Mouse (Mus musculus): ENCODE results near the gene Lhx6. TPM values are rescaled to one million over a fixed set of nuclear protein-coding genes. Genes with fewer than 3 reads are reported as not detected.

Lhx6 gene
- polyA plus RNA-seq, 1 experiment from 2014 or later: 14.7 TPM

- no peak overlapping the region for H3K27ac ChIP-seq (ENCODE audit: low read depth, low read length)
- H3K4me1 ChIP-seq (ENCODE audit: control insufficient read depth, insufficient read depth, low read length): no peaks in the 10 kb centered on the region
- peaks cover 81% of the 10 kb centered on the region for H3K36me3 ChIP-seq (ENCODE audit: control insufficient read depth, insufficient read depth, low read length)
- WGBS: 95% methylated on average over 9 of the region's 9 CpGs
- no peaks in the 10 kb centered on the region for H3K9me3 ChIP-seq (replicated peaks; ENCODE audit: control insufficient read depth, low read length)
- DNase-seq (ENCODE audit: low spot score) (no peak), ATAC-seq (no peak)
- no peak overlapping the region for H3K4me3 ChIP-seq (ENCODE audit: low read depth, low read length)
- H3K27me3 ChIP-seq (replicated peaks; ENCODE audit: control insufficient read depth, insufficient read depth, low read length): no peaks in the 10 kb centered on the region
- H3K4me2 ChIP-seq (ENCODE audit: low read length): no peak overlapping the region
- no peak overlapping the region for H3K9ac ChIP-seq (ENCODE audit: low read length)
Measured at GRCm38 (mm10) chr2:36126795-36127429, 21.7 kb upstream of the Lhx6 start.

GRCm38 (mm10) chr2:36112632-36113031 is 7.4 kb upstream of the Lhx6 start:
- WGBS: 82% methylated on average over 3 of the region's 3 CpGs
- Histone ChIP-seq H3K4me1 (ENCODE audit: control insufficient read depth, insufficient read depth, low read length) (no peaks in the 10 kb centered on the region), H3K27me3 (replicated peaks; ENCODE audit: control insufficient read depth, insufficient read depth, low read length) (peaks cover 20% of the 10 kb centered on the region), H3K9me3 (replicated peaks; ENCODE audit: control insufficient read depth, low read length) (no peaks in the 10 kb centered on the region), H3K36me3 (ENCODE audit: control insufficient read depth, insufficient read depth, low read length) (peaks cover 23% of the 10 kb centered on the region), H3K4me3 (ENCODE audit: low read depth, low read length) (no peak overlapping the region), H3K27ac (ENCODE audit: low read depth, low read length) (no peak overlapping the region), H3K9ac (ENCODE audit: low read length) (no peak overlapping the region), H3K4me2 (ENCODE audit: low read length) (no peak overlapping the region)
- ATAC-seq (no peak), DNase-seq (ENCODE audit: low spot score) (no peak)

- Histone ChIP-seq H3K4me3 (ENCODE audit: low read depth, low read length) (no peak overlapping the region), H3K27me3 (replicated peaks; ENCODE audit: control insufficient read depth, insufficient read depth, low read length) (peaks cover 57% of the 10 kb centered on the region), H3K9ac (ENCODE audit: low read length) (no peak overlapping the region), H3K36me3 (ENCODE audit: control insufficient read depth, insufficient read depth, low read length) (no peaks in the 10 kb centered on the region), H3K4me1 (ENCODE audit: control insufficient read depth, insufficient read depth, low read length) (peaks cover 5% of the 10 kb centered on the region; the same call in 1 of the 2 replicates), H3K9me3 (replicated peaks; ENCODE audit: control insufficient read depth, low read length) (no peaks in the 10 kb centered on the region), H3K27ac (ENCODE audit: low read depth, low read length) (no peak overlapping the region), H3K4me2 (ENCODE audit: low read length) (no peak overlapping the region)
- 9% methylated on average over 7 of the region's 7 CpGs for WGBS
- ATAC-seq: no peak
- no peak for DNase-seq (ENCODE audit: low spot score)
Measured at GRCm38 (mm10) chr2:36108615-36109014, 3.4 kb upstream of the Lhx6 start.

DNA sequence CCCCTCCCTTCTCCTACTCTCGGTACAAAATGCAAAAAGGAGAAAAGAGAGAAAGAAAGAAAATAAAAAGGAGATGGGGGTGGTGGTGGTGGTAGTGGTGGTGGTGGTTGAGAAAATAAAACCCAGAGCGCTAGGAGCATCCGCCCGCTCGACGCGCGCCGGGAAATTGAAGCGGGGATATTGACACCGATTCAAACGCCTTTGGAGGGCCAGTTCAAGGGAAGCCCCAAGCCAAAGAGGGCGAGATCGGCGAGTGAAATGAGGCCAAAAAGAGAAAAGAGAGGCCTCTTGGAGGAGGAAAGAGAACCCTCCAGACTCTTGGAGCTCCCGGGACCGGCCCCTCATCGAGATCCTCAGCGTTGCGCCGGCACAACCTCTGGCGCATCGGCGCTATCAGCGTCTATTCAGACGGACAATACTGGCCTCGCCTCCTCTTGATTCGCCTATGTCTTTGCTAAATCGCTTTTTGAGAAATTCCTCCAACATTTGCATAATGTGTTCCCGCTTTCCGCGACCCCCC is 712 bp downstream of the Lhx6 start:
- Histone ChIP-seq H3K9ac (ENCODE audit: low read length) (peak overlapping the region; percentile 64), H3K9me3 (replicated peaks; ENCODE audit: control insufficient read depth, low read length) (no peaks in the 10 kb centered on the region), H3K4me2 (ENCODE audit: low read length) (peak overlapping the region; percentile 52), H3K4me1 (ENCODE audit: control insufficient read depth, insufficient read depth, low read length) (peaks cover 5% of the 10 kb centered on the region; the same call in 1 of the 2 replicates), H3K36me3 (ENCODE audit: control insufficient read depth, insufficient read depth, low read length) (no peaks in the 10 kb centered on the region), H3K27ac (ENCODE audit: low read depth, low read length) (peak overlapping the region; percentile 91), H3K27me3 (replicated peaks; ENCODE audit: control insufficient read depth, insufficient read depth, low read length) (peaks cover 80% of the 10 kb centered on the region), H3K4me3 (ENCODE audit: low read depth, low read length) (peak overlapping the region; percentile 36)
- peak; percentile 56 for DNase-seq (ENCODE audit: low spot score)
- peak; percentile 64 for ATAC-seq
- WGBS: 0% methylated on average over 31 of the region's 32 CpGs

DNA sequence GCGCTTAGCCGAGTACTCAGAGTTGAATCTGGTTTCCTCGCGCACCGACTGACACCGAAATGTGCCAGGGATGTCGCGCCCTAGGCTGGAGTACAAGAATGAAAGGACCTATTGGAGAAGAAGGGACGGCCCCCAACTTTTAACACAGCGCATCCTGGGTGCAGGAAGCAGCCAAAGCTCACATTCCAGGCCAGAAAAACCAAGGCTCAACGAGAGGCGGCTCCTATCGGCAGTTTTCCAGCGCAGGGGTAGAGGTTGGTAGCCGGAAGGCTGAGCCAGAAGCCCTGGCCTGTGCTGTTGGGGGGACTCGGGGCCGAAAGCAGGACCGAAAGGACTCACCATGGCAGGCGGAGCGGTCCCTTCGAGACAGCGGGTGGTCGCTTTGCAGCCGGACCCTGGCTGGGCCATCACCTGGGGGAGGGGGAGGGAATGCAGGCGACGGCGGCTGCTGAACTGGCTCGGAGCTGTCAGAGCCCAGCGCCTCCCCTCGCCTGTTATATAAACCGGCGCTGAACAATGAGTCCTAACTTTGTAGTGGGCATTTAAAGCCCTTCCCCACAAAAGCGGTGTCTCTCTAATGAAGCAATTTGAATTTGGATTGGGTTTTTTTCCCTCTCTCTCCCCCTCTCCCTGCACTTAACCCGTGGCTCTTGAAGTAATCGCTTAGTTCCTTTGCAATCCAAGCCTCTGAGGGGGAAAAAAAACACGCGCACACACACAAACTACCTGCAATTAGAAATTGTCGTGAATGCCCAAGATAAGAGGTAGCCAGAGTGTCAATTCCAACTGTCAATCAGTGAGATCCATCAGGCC is 1.4 kb downstream of the Lhx6 start:
- ATAC-seq (peak; percentile 56), DNase-seq (ENCODE audit: low spot score) (peak; percentile 69)
- peak overlapping the region; percentile 91 for H3K27ac ChIP-seq (ENCODE audit: low read depth, low read length)

GRCm38 (mm10) chr2:36103069-36103554 is 2.1 kb downstream of the Lhx6 start:
- no peak for DNase-seq (ENCODE audit: low spot score)
- peak overlapping the region; percentile 91 for H3K27ac ChIP-seq (ENCODE audit: low read depth, low read length)

More for the DNA sequence above, 1.4 kb downstream of the Lhx6 start:
- H3K9ac ChIP-seq (ENCODE audit: low read length): peak overlapping the region; percentile 64
- peaks cover 82% of the 10 kb centered on the region for H3K27me3 ChIP-seq (replicated peaks; ENCODE audit: control insufficient read depth, insufficient read depth, low read length)
- WGBS: under 1% methylated on average over 38 of the region's 38 CpGs
- H3K4me3 ChIP-seq (ENCODE audit: low read depth, low read length): peak overlapping the region; percentile 36
- peaks cover 5% of the 10 kb centered on the region; the same call in 1 of the 2 replicates for H3K4me1 ChIP-seq (ENCODE audit: control insufficient read depth, insufficient read depth, low read length)
- H3K36me3 ChIP-seq (ENCODE audit: control insufficient read depth, insufficient read depth, low read length): no peaks in the 10 kb centered on the region
- H3K4me2 ChIP-seq (ENCODE audit: low read length): peak overlapping the region; percentile 52
- no peaks in the 10 kb centered on the region for H3K9me3 ChIP-seq (replicated peaks; ENCODE audit: control insufficient read depth, low read length)

DNA sequence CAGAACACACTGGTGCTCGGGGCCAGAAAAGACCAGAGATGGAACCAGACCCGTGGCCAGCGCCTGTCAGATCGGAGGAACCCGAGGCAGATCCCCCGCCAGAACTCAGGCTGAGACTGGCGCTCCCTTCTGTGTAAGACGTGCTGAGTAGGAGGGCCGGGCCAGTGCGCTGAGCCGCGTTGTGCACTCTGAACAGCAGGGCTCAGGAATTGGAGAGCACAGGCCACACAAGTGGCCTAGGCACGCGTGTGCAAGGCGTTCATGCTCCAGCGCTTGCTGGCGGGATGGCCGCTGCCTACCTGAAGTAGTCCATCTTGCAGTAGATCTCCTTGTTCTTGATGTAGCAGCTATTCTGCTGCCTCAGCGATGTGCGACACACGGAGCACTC is 2.7 kb downstream of the Lhx6 start:
- DNase-seq (ENCODE audit: low spot score): peak; percentile 43
- Histone ChIP-seq H3K36me3 (ENCODE audit: control insufficient read depth, insufficient read depth, low read length) (no peaks in the 10 kb centered on the region), H3K27ac (ENCODE audit: low read depth, low read length) (peak overlapping the region; percentile 91), H3K4me1 (ENCODE audit: control insufficient read depth, insufficient read depth, low read length) (peaks cover 5% of the 10 kb centered on the region; the same call in 1 of the 2 replicates), H3K4me2 (ENCODE audit: low read length) (peak overlapping the region; percentile 52), H3K9ac (ENCODE audit: low read length) (peak overlapping the region; percentile 64), H3K27me3 (replicated peaks; ENCODE audit: control insufficient read depth, insufficient read depth, low read length) (peaks cover 90% of the 10 kb centered on the region), H3K9me3 (replicated peaks; ENCODE audit: control insufficient read depth, low read length) (no peaks in the 10 kb centered on the region), H3K4me3 (ENCODE audit: low read depth, low read length) (peak overlapping the region; percentile 36)
- ATAC-seq: no peak
- WGBS: under 1% methylated on average over 21 of the region's 21 CpGs

More at GRCm38 (mm10) chr2:36103069-36103554, 2.1 kb downstream of the Lhx6 start:
- Histone ChIP-seq H3K4me3 (ENCODE audit: low read depth, low read length) (peak overlapping the region; percentile 36), H3K4me1 (ENCODE audit: control insufficient read depth, insufficient read depth, low read length) (peaks cover 5% of the 10 kb centered on the region; the same call in 1 of the 2 replicates), H3K9me3 (replicated peaks; ENCODE audit: control insufficient read depth, low read length) (no peaks in the 10 kb centered on the region), H3K4me2 (ENCODE audit: low read length) (peak overlapping the region; percentile 52), H3K27me3 (replicated peaks; ENCODE audit: control insufficient read depth, insufficient read depth, low read length) (peaks cover 88% of the 10 kb centered on the region), H3K9ac (ENCODE audit: low read length) (peak overlapping the region; percentile 64), H3K36me3 (ENCODE audit: control insufficient read depth, insufficient read depth, low read length) (no peaks in the 10 kb centered on the region)
- WGBS: 2% methylated on average over 21 of the region's 21 CpGs
- ATAC-seq: no peak

DNA sequence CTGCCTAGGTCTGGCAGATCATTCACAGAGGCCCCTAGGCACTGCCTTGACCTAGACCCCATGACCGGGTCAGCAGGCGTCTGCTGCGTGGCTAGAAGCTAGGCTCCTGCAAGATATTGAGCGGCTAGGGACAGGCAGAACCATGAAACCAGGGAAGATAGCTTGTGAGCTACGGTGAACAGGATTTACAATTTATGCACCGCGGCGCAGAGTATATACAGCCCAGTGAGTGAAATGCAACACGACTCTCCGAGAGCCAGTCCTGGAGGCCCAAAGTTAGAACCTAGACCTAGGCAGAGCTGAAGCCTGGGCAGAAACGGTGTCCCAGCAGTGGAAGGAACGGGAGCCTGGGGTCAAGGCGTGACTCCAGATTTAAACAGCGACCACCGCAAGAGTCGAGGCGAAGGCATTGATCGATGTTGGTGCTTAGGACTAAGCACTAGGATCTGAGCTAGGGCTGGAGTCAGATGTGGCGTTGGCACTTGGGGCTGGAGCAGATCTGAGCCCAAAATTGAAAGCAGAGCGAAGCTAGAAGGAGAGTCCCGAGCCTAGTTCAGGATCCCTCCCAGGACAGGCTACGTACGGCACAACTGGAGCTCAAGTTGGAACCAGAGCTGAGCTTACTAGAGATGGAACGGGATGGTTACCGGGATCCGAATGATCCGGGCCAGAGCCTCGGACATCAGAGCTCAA is 3.2 kb downstream of the Lhx6 start:
- WGBS: 3% methylated on average over 28 of the region's 28 CpGs
- Histone ChIP-seq H3K36me3 (ENCODE audit: control insufficient read depth, insufficient read depth, low read length) (no peaks in the 10 kb centered on the region), H3K27ac (ENCODE audit: low read depth, low read length) (peak overlapping the region; percentile 91), H3K9me3 (replicated peaks; ENCODE audit: control insufficient read depth, low read length) (no peaks in the 10 kb centered on the region), H3K9ac (ENCODE audit: low read length) (peak overlapping the region; percentile 64), H3K4me1 (ENCODE audit: control insufficient read depth, insufficient read depth, low read length) (peaks cover 5% of the 10 kb centered on the region; the same call in 1 of the 2 replicates), H3K4me3 (ENCODE audit: low read depth, low read length) (peak overlapping the region; percentile 36), H3K27me3 (replicated peaks; ENCODE audit: control insufficient read depth, insufficient read depth, low read length) (peaks cover 90% of the 10 kb centered on the region), H3K4me2 (ENCODE audit: low read length) (peak overlapping the region; percentile 52)
- ATAC-seq: no peak
- no peak for DNase-seq (ENCODE audit: low spot score)
